Mouse (Mus musculus): ENCODE data around the gene 6030468B19Rik. TPM values are rescaled to one million over a fixed set of nuclear protein-coding genes. Genes with fewer than 3 reads are reported as not detected.
"Not testable (repeated sequence)": the region's sequence is repeated elsewhere in the genome, so short reads cannot be mapped to it uniquely, and the experiment has no call there.

Gene 6030468B19Rik
- polyA plus RNA-seq, 1 experiment from 2014 or later, result 0.24 TPM

- Histone ChIP-seq H3K9me3 (ENCODE audit: control insufficient read depth, low read length) (no peaks in the 10 kb centered on the region), H3K27ac (0 out of 2 replicates have a peak overlapping the region, but pooled peaks have one; percentile 15), H3K9ac (no peak overlapping the region), H3K36me3 (replicated peaks; ENCODE audit: control insufficient read depth, insufficient read depth) (no peaks in the 10 kb centered on the region), H3K4me1 (replicated peaks; ENCODE audit: control insufficient read depth, insufficient read depth, low read length) (peaks cover 31% of the 10 kb centered on the region), H3K4me2 (replicated peaks) (no peak overlapping the region), H3K27me3 (ENCODE audit: control insufficient read depth, insufficient read depth, low read length) (no peaks in the 10 kb centered on the region), H3K4me3 (replicated peaks; ENCODE audit: low read length) (no peak overlapping the region)
- ATAC-seq (ENCODE audit: low FRiP score), result no peak
- whole genome bisulfite sequencing, result 78% methylated on average over 18 of the region's 18 CpGs
- DNase-seq (ENCODE audit: low spot score), result no peak
These were observed 30.9 kb downstream of the 6030468B19Rik start for GRCm38 (mm10) chr11:117828149-117828887.

DNA sequence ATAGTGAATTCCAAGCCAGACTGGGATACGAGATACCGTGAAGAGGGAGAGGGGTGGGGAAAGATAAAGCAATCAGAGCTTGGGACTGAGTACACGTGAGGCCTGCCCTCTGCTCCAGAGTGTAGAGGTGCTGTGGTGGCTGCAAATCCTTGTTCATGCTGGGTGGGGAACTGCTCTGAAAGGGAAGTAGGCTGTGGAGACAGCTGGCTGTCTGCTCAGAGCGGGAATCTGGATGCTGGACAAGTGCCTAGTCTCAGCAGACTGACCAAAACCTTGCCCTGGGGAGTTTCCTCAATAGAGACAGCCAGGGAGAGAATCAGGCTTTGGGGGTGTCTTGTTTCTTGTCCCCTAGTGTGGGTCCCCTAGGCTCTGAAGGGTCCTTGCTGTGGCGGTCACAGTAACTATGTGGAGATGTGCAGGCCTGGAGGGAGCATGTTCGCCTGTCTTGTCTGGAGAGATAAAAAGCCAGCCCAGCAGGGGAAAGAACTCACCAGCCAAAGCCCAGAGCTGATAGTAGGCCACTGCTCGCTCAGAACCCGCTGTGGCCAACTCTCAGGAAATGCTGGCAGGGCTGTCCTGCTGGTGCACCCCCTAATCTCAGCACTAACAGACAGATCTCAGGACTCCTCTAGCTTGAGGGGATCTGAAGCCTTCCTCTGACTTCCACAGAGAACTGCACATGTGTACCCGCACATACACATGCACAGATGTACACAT lies 31.6 kb downstream of the 6030468B19Rik start:
- peak overlapping the region; percentile 15; the same call in 1 of the 2 replicates for H3K27ac ChIP-seq

GRCm38 (mm10) chr11:117829671-117830215 lies 32.3 kb downstream of the 6030468B19Rik start:
- H3K4me2 ChIP-seq (replicated peaks), result no peak overlapping the region
- H3K27me3 ChIP-seq (ENCODE audit: control insufficient read depth, insufficient read depth, low read length), result no peaks in the 10 kb centered on the region
- no peaks in the 10 kb centered on the region for H3K9me3 ChIP-seq (ENCODE audit: control insufficient read depth, low read length)
- ATAC-seq (ENCODE audit: low FRiP score) (no peak), DNase-seq (ENCODE audit: low spot score) (no peak)
- no peak overlapping the region for H3K9ac ChIP-seq
- WGBS, result 71% methylated on average over 2 of the region's 2 CpGs
- peaks cover 23% of the 10 kb centered on the region for H3K4me1 ChIP-seq (replicated peaks; ENCODE audit: control insufficient read depth, insufficient read depth, low read length)
- H3K36me3 ChIP-seq (replicated peaks; ENCODE audit: control insufficient read depth, insufficient read depth), result no peaks in the 10 kb centered on the region
- H3K27ac ChIP-seq, result no peak overlapping the region
- H3K4me3 ChIP-seq (replicated peaks; ENCODE audit: low read length), result no peak overlapping the region

More for the DNA sequence above, 31.6 kb downstream of the 6030468B19Rik start:
- H3K4me1 ChIP-seq (replicated peaks; ENCODE audit: control insufficient read depth, insufficient read depth, low read length), result peaks cover 29% of the 10 kb centered on the region
- no peaks in the 10 kb centered on the region for H3K36me3 ChIP-seq (replicated peaks; ENCODE audit: control insufficient read depth, insufficient read depth)
- H3K4me2 ChIP-seq (replicated peaks), result no peak overlapping the region
- H3K9me3 ChIP-seq (ENCODE audit: control insufficient read depth, low read length), result no peaks in the 10 kb centered on the region
- no peaks in the 10 kb centered on the region for H3K27me3 ChIP-seq (ENCODE audit: control insufficient read depth, insufficient read depth, low read length)
- ATAC-seq (ENCODE audit: low FRiP score) (no peak), DNase-seq (ENCODE audit: low spot score) (no peak)
- no peak overlapping the region for H3K4me3 ChIP-seq (replicated peaks; ENCODE audit: low read length)
- no peak overlapping the region for H3K9ac ChIP-seq
- 59% methylated on average over 9 of the region's 9 CpGs for WGBS

GRCm38 (mm10) chr11:117830401-117830800 lies 32.9 kb downstream of the 6030468B19Rik start:
- Histone ChIP-seq H3K9ac (no peak overlapping the region), H3K4me1 (replicated peaks; ENCODE audit: control insufficient read depth, insufficient read depth, low read length) (peaks cover 19% of the 10 kb centered on the region), H3K36me3 (replicated peaks; ENCODE audit: control insufficient read depth, insufficient read depth) (no peaks in the 10 kb centered on the region), H3K4me2 (replicated peaks) (no peak overlapping the region), H3K27ac (no peak overlapping the region), H3K9me3 (ENCODE audit: control insufficient read depth, low read length) (no peaks in the 10 kb centered on the region), H3K27me3 (ENCODE audit: control insufficient read depth, insufficient read depth, low read length) (no peaks in the 10 kb centered on the region), H3K4me3 (replicated peaks; ENCODE audit: low read length) (no peak overlapping the region)
- DNase-seq (ENCODE audit: low spot score), result no peak
- WGBS, result 74% methylated on average over 9 of the region's 9 CpGs
- no peak for ATAC-seq (ENCODE audit: low FRiP score)

- Histone ChIP-seq H3K4me2 (replicated peaks) (peak overlapping the region; percentile 51), H3K4me3 (replicated peaks; ENCODE audit: low read length) (peak overlapping the region; percentile 30), H3K27me3 (ENCODE audit: control insufficient read depth, insufficient read depth, low read length) (no peaks in the 10 kb centered on the region), H3K27ac (0 out of 2 replicates have a peak overlapping the region, but pooled peaks have one; percentile 12), H3K9ac (peak overlapping the region; percentile 26; the same call in 1 of the 2 replicates), H3K36me3 (replicated peaks; ENCODE audit: control insufficient read depth, insufficient read depth) (no peaks in the 10 kb centered on the region), H3K9me3 (ENCODE audit: control insufficient read depth, low read length) (no peaks in the 10 kb centered on the region), H3K4me1 (replicated peaks; ENCODE audit: control insufficient read depth, insufficient read depth, low read length) (peaks cover 8% of the 10 kb centered on the region)
- DNase-seq (ENCODE audit: low spot score) (peak; percentile 68), ATAC-seq (ENCODE audit: low FRiP score) (peak; percentile 74; the same call in 1 of the 2 replicates)
- 17% methylated on average over 28 of the region's 28 CpGs for WGBS
These were observed 34.9 kb downstream of the 6030468B19Rik start for GRCm38 (mm10) chr11:117832086-117832969.

- not testable (repeated sequence) for H3K4me2 ChIP-seq (replicated peaks); H3K9me3 ChIP-seq (ENCODE audit: control insufficient read depth, low read length); H3K4me3 ChIP-seq (replicated peaks; ENCODE audit: low read length); H3K4me1 ChIP-seq (replicated peaks; ENCODE audit: control insufficient read depth, insufficient read depth, low read length); H3K9ac ChIP-seq; DNase-seq (ENCODE audit: low spot score); ATAC-seq (ENCODE audit: low FRiP score); H3K36me3 ChIP-seq (replicated peaks; ENCODE audit: control insufficient read depth, insufficient read depth); H3K27ac ChIP-seq; H3K27me3 ChIP-seq (ENCODE audit: control insufficient read depth, insufficient read depth, low read length)
- 93% methylated on average over 4 of the region's 6 CpGs for WGBS
These were observed 36.0 kb downstream of the 6030468B19Rik start for GRCm38 (mm10) chr11:117833509-117833908.

- Histone ChIP-seq H3K27me3 (ENCODE audit: control insufficient read depth, insufficient read depth, low read length) (no peaks in the 10 kb centered on the region), H3K36me3 (replicated peaks; ENCODE audit: control insufficient read depth, insufficient read depth) (no peaks in the 10 kb centered on the region), H3K9ac (no peak overlapping the region), H3K4me1 (replicated peaks; ENCODE audit: control insufficient read depth, insufficient read depth, low read length) (peaks cover 4% of the 10 kb centered on the region; the same call in 1 of the 2 replicates), H3K27ac (no peak overlapping the region), H3K9me3 (ENCODE audit: control insufficient read depth, low read length) (no peaks in the 10 kb centered on the region), H3K4me3 (replicated peaks; ENCODE audit: low read length) (no peak overlapping the region), H3K4me2 (replicated peaks) (no peak overlapping the region)
- ATAC-seq (ENCODE audit: low FRiP score) (no peak), DNase-seq (ENCODE audit: low spot score) (no peak)
- 93% methylated on average over 8 of the region's 8 CpGs for WGBS
These were observed 36.6 kb downstream of the 6030468B19Rik start for GRCm38 (mm10) chr11:117834086-117834485.

DNA sequence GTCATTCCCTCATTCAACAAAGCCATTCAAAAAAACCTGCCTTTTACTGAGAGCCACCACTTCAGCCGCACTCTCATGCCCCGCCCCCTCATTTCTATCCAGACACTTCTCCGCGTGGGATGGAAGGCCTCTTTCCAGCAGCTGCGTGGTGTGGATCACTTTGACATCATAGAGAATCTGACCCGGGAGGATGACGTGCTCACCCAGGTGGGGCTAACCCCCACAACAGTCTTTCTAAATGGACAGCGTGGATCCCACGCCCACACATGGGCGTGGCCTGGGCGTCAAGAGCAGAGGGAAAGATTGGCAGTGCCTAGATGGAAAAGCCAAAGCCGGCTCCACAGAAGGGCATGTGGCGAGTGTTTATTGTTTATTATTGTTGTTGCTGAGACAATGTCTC lies 38.8 kb downstream of the 6030468B19Rik start:
- Histone ChIP-seq H3K27ac (no peak overlapping the region), H3K27me3 (ENCODE audit: control insufficient read depth, insufficient read depth, low read length) (no peaks in the 10 kb centered on the region), H3K9ac (no peak overlapping the region), H3K4me2 (replicated peaks) (peak overlapping the region; percentile 35), H3K9me3 (ENCODE audit: control insufficient read depth, low read length) (no peaks in the 10 kb centered on the region), H3K4me3 (replicated peaks; ENCODE audit: low read length) (no peak overlapping the region), H3K4me1 (replicated peaks; ENCODE audit: control insufficient read depth, insufficient read depth, low read length) (no peaks in the 10 kb centered on the region), H3K36me3 (replicated peaks; ENCODE audit: control insufficient read depth, insufficient read depth) (no peaks in the 10 kb centered on the region)
- 24% methylated on average over 13 of the region's 13 CpGs for WGBS
- ATAC-seq (ENCODE audit: low FRiP score), result no peak
- no peak for DNase-seq (ENCODE audit: low spot score)
